Mouse (Mus musculus) spleen, adult 2 months (tissue): ENCODE results near the gene Sel1l3. TPM values are rescaled to one million over a fixed set of nuclear protein-coding genes. Genes with fewer than 3 reads are reported as not detected.

Experiments
- DNase-seq, 2 experiments: peaks; one replicate each; pipeline versions ENCODE4 v3.0.0 to v3.0.0-alpha.2; 2012 to 2021; ENCODE audit warnings: low spot score in 2 of 2, low read depth in 1 of 2
- H3K27ac ChIP-seq: fragments of 200-500 bp; 2 replicates; pipeline ENCODE4 v1.5.1; 2012; ENCODE audit warnings: low read length, inconsistent platforms; ENCODE audit not compliant: insufficient read depth
- H3K27me3 ChIP-seq: fragments of 200-500 bp; 2 replicates; pipeline ENCODE4 v1.6.1; 2012; ENCODE audit warnings: mild to moderate bottlenecking, moderate library complexity, low read length, inconsistent platforms; ENCODE audit not compliant: control insufficient read depth, insufficient read depth
- H3K36me3 ChIP-seq: fragments of 200-500 bp; 2 replicates; pipeline ENCODE4 v1.6.1; 2012; ENCODE audit warnings: mild to moderate bottlenecking, low read length, inconsistent platforms; ENCODE audit not compliant: control insufficient read depth, insufficient read depth
- H3K4me1 ChIP-seq: fragments of 200-500 bp; 2 replicates; pipeline ENCODE4 v1.6.1; 2011; ENCODE audit warnings: inconsistent platforms; ENCODE audit not compliant: control insufficient read depth, insufficient read depth, insufficient read length
- H3K4me3 ChIP-seq: fragments of 200-500 bp; 2 replicates; pipeline ENCODE4 v1.5.1; 2011; ENCODE audit warnings: mild to moderate bottlenecking, inconsistent platforms; ENCODE audit not compliant: insufficient read depth, insufficient read length; ENCODE audit errors: extremely low read depth
- CTCF ChIP-seq: fragments of 200-500 bp; IDR thresholded peaks from 2 replicates; pipeline ENCODE4 v1.5.1; 2011; ENCODE audit warnings: mild to moderate bottlenecking, inconsistent platforms; ENCODE audit not compliant: insufficient read depth, insufficient read length, insufficient replicate concordance; ENCODE audit errors: extremely low read depth
- POLR2A ChIP-seq: fragments of 200-500 bp; IDR thresholded peaks from 2 replicates; pipeline ENCODE4 v1.6.1; 2011; ENCODE audit warnings: low read depth, low read length, inconsistent platforms
- WGBS: fragments of 180-500 bp; shearing (Covaris S2); methylation state at CpG from one replicate; pipeline ENCODE4 v1.1.7; 2018; 5-methylcytosine and 5-hydroxymethylcytosine counted together
- polyA plus RNA-seq: library from polyadenylated mRNA; depleted of rRNA; stranded (reverse); fragments of >200 nt; gene quantifications from 2 replicates; pipeline ENCODE4 v1.2.3, GENCODE M21; 2012

Sel1l3 gene
- polyA plus RNA-seq, 1 experiment: 0.67 TPM

GRCm38 (mm10) chr5:53214362-53214761, 635 bp upstream of the Sel1l3 start:
- no peak for DNase-seq
- Histone ChIP-seq H3K36me3 (no peaks in the 10 kb centered on the region), H3K27ac (no peak overlapping the region), H3K4me3 (peak overlapping the region; percentile 72; the same call in 1 of the 2 replicates), H3K27me3 (peaks cover 27% of the 10 kb centered on the region), H3K4me1 (peaks cover 3% of the 10 kb centered on the region; the same call in 1 of the 2 replicates)
- TF ChIP-seq CTCF (no peak), POLR2A (no peak)
- WGBS: 34% methylated on average over 5 of the region's 5 CpGs

- Histone ChIP-seq H3K4me1 (peaks cover 3% of the 10 kb centered on the region; the same call in 1 of the 2 replicates), H3K4me3 (peak overlapping the region; percentile 72), H3K27ac (no peak overlapping the region), H3K36me3 (no peaks in the 10 kb centered on the region), H3K27me3 (peaks cover 27% of the 10 kb centered on the region)
- under 1% methylated on average over 37 of the region's 99 CpGs for WGBS
- TF ChIP-seq CTCF (no peak), POLR2A (no peak)
- DNase-seq: no peak
Measured at GRCm38 (mm10) chr5:53212782-53213710, 681 bp downstream of the Sel1l3 start.

GRCm38 (mm10) chr5:53212087-53212781, 1.5 kb downstream of the Sel1l3 start:
- peak overlapping the region; percentile 72; the same call in 1 of the 2 replicates for H3K4me3 ChIP-seq
- H3K36me3 ChIP-seq: no peaks in the 10 kb centered on the region
- H3K27ac ChIP-seq: no peak overlapping the region
- 6% methylated on average over 20 of the region's 20 CpGs for WGBS
- TF ChIP-seq POLR2A (no peak), CTCF (no peak)
- DNase-seq: no peak
- H3K4me1 ChIP-seq: peaks cover 3% of the 10 kb centered on the region; the same call in 1 of the 2 replicates
- peaks cover 27% of the 10 kb centered on the region for H3K27me3 ChIP-seq

- no peak for DNase-seq
- Histone ChIP-seq H3K27ac (no peak overlapping the region), H3K36me3 (no peaks in the 10 kb centered on the region), H3K4me1 (peaks cover 3% of the 10 kb centered on the region; the same call in 1 of the 2 replicates), H3K4me3 (no peak overlapping the region), H3K27me3 (peaks cover 26% of the 10 kb centered on the region)
- TF ChIP-seq POLR2A (no peak), CTCF (no peak)
- 80% methylated on average over 6 of the region's 6 CpGs for WGBS
Measured at GRCm38 (mm10) chr5:53211241-53211640, 2.5 kb downstream of the Sel1l3 start.

GRCm38 (mm10) chr5:53210481-53210880, 3.2 kb downstream of the Sel1l3 start:
- no peak for DNase-seq
- H3K27me3 ChIP-seq: peaks cover 26% of the 10 kb centered on the region
- WGBS: 79% methylated on average over 4 of the region's 4 CpGs
- H3K4me1 ChIP-seq: peaks cover 3% of the 10 kb centered on the region; the same call in 1 of the 2 replicates
- no peak overlapping the region for H3K4me3 ChIP-seq
- no peaks in the 10 kb centered on the region for H3K36me3 ChIP-seq
- no peak overlapping the region for H3K27ac ChIP-seq
- TF ChIP-seq POLR2A (no peak), CTCF (no peak)

- WGBS: 82% methylated on average over 7 of the region's 7 CpGs
- no peak for TF ChIP-seq CTCF
- TF ChIP-seq POLR2A: no peak
- no peak for DNase-seq
- Histone ChIP-seq H3K4me1 (peaks cover 3% of the 10 kb centered on the region; the same call in 1 of the 2 replicates), H3K36me3 (no peaks in the 10 kb centered on the region), H3K4me3 (no peak overlapping the region), H3K27me3 (peaks cover 25% of the 10 kb centered on the region), H3K27ac (no peak overlapping the region)
Measured at GRCm38 (mm10) chr5:53209773-53210172, 4.0 kb downstream of the Sel1l3 start.
